Mouse (Mus musculus) bone marrow macrophage, adult 2 months (primary cell): ENCODE measurements around the gene Ccl3. TPM values are rescaled to one million over a fixed set of nuclear protein-coding genes. Genes with fewer than 3 reads are reported as not detected.

Source experiments
- H3K27ac ChIP-seq: 2 replicates; pipeline ENCODE4 v1.5.1; 2012; ENCODE audit warnings: low read depth, low read length; ENCODE audit not compliant: insufficient read depth
- H3K4me1 ChIP-seq: 2 replicates; pipeline ENCODE4 v1.6.1; 2012; ENCODE audit warnings: low read length; ENCODE audit not compliant: control insufficient read depth, insufficient read depth
- H3K4me3 ChIP-seq: 2 replicates; pipeline ENCODE4 v1.5.1; 2012; ENCODE audit warnings: mild to moderate bottlenecking, low read length, moderate library complexity; ENCODE audit not compliant: insufficient read depth
- CTCF ChIP-seq: IDR thresholded peaks from 2 replicates; pipeline ENCODE4 v1.5.1; 2012; ENCODE audit warnings: low read depth, mild to moderate bottlenecking, low read length, moderate library complexity
- POLR2A ChIP-seq: IDR thresholded peaks from 2 replicates; pipeline ENCODE4 v1.6.1; 2012; ENCODE audit warnings: mild to moderate bottlenecking, low read depth, low read length, borderline replicate concordance
- polyA plus RNA-seq: library from polyadenylated mRNA; stranded (reverse); fragments of >200 nt; gene quantifications from 2 replicates; pipeline ENCODE4 v1.2.4, GENCODE M21; 2012; ENCODE audit not compliant: missing spikeins, insufficient read depth, insufficient read length

The Ccl3 gene
- 129 and 135 TPM in 2 replicates for polyA plus RNA-seq

- Histone ChIP-seq H3K4me1 (peaks cover 33% of the 10 kb centered on the region), H3K27ac (peak within 1 kb of the TSS; percentile 99), H3K4me3 (peak within 1 kb of the TSS; percentile 76)
- TF ChIP-seq CTCF (no peak), POLR2A (no peak)
Observed at GRCm38 (mm10) chr11:83649305-83649841, at the start of gene Ccl3. TSS of gene Ccl3 (minus strand) at chr11:83649355.

DNA sequence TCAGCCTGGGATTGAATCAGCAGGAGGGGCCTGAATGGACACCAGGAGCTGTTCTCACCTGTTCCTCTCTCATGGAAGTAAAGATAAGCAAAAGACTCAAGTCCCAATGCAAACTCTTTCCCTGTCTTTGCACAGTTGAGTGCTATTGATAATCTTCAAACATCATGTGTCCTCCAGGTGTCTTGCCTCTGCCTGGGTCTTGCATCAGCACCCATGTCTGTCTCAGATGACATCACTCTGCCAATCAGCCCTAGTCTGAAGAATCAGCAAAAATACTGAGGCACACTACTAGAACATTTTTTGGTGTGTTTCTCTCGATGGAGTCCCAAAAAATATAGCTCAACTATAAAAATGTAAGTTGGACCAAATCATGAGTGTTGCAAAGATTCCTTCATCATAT lies 42.9 kb upstream of the Ccl3 start:
- peaks cover 4% of the 10 kb centered on the region; the same call in 1 of the 2 replicates for H3K4me1 ChIP-seq
- TF ChIP-seq CTCF: no peak
- TF ChIP-seq POLR2A: no peak
- no peak overlapping the region for H3K4me3 ChIP-seq
- H3K27ac ChIP-seq: no peak overlapping the region

- TF ChIP-seq CTCF (no peak), POLR2A (no peak)
- Histone ChIP-seq H3K4me3 (no peak overlapping the region), H3K4me1 (peaks cover 3% of the 10 kb centered on the region; the same call in 1 of the 2 replicates), H3K27ac (no peak overlapping the region)
Observed at GRCm38 (mm10) chr11:83689918-83690317, 40.8 kb upstream of the Ccl3 start.

DNA sequence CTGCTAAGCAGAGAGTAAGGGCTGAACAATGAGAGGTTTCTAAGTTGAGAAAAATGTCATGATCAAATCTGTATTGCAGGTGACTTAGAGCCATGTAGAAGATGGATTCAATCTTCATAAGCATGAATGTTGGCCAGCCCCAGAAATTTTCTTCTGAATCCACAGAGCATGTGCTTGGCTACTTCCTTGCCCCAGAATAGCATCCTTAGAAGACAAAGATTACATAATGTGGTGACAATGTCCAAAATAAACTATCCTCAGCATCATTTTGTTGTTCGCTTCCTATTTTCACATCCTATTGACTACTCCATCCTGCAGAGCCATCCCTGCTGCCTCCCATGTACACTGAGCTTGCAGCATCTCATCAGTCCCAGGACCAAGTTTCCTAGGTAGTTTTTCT lies 26.5 kb upstream of the Ccl3 start:
- peak overlapping the region; percentile 28; the same call in 1 of the 2 replicates for H3K27ac ChIP-seq

GRCm38 (mm10) chr11:83671743-83672142 lies 22.6 kb upstream of the Ccl3 start:
- H3K27ac ChIP-seq: no peak overlapping the region
- H3K4me1 ChIP-seq: peaks cover 27% of the 10 kb centered on the region
- no peak overlapping the region for H3K4me3 ChIP-seq
- TF ChIP-seq POLR2A (no peak), CTCF (no peak)

More for the DNA sequence above, 26.5 kb upstream of the Ccl3 start:
- H3K4me1 ChIP-seq: peaks cover 16% of the 10 kb centered on the region
- TF ChIP-seq POLR2A: no peak
- TF ChIP-seq CTCF: no peak
- no peak overlapping the region for H3K4me3 ChIP-seq

DNA sequence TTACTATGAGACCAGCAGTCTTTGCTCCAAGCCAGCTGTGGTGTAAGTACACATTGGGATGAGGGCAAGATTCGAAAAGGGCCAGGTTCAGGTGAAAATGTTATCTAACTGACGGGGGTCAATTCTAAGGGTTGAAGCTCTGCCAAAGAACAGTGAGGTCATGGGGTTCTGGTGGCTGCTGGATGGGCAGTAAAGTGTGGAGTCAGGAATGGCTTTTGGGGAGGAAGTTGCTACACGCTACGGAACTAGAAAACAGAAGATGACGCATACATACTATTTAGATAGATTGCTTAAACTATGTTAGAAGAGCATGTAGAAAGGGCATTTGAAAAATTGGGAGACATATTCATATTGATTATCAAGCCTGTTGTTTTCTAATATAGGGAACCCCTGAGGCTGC lies 14.4 kb upstream of the Ccl3 start:
- H3K4me1 ChIP-seq: peaks cover 54% of the 10 kb centered on the region
- no peak for TF ChIP-seq CTCF
- TF ChIP-seq POLR2A: no peak
- H3K4me3 ChIP-seq: peak overlapping the region; percentile 67
- H3K27ac ChIP-seq: peak overlapping the region; percentile 96

GRCm38 (mm10) chr11:83662204-83662603 lies 13.0 kb upstream of the Ccl3 start, which contains the start of gene Ccl4:
TSS of gene Ccl4 (plus strand) at chr11:83662584.
- Histone ChIP-seq H3K4me1 (peaks cover 59% of the 10 kb centered on the region), H3K4me3 (peak within 1 kb of the TSS; percentile 67), H3K27ac (peak within 1 kb of the TSS; percentile 96)
- TF ChIP-seq CTCF: no peak
- TF ChIP-seq POLR2A: no peak

GRCm38 (mm10) chr11:83658797-83659196 lies 9.6 kb upstream of the Ccl3 start:
- Histone ChIP-seq H3K4me3 (no peak overlapping the region), H3K27ac (peak overlapping the region; percentile 74)

DNA sequence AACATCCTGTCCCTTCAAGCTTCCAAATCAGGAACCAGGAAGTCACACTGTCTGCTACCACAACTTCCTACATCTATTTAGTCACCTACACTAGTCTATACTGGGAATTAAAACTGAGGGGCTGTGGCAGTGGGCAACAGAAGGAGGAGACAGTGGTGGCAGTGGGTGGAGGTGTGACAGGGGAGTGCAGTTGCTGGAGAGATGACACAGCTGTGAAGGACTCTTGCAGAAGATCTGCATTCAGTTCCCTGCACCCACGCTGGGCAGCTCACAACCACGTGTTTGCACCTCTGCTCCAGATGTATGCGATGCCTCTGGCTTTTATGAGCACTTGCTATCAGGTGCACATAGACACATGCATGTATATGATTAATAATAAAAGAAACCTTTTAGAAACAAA lies 8.4 kb upstream of the Ccl3 start:
- TF ChIP-seq POLR2A (no peak), CTCF (no peak)
- no peak overlapping the region for H3K4me3 ChIP-seq
- H3K27ac ChIP-seq: peak overlapping the region; percentile 74
- H3K4me1 ChIP-seq: peaks cover 72% of the 10 kb centered on the region

More at GRCm38 (mm10) chr11:83658797-83659196, 9.6 kb upstream of the Ccl3 start:
- no peak for TF ChIP-seq CTCF
- no peak for TF ChIP-seq POLR2A
- H3K4me1 ChIP-seq: peaks cover 65% of the 10 kb centered on the region

DNA sequence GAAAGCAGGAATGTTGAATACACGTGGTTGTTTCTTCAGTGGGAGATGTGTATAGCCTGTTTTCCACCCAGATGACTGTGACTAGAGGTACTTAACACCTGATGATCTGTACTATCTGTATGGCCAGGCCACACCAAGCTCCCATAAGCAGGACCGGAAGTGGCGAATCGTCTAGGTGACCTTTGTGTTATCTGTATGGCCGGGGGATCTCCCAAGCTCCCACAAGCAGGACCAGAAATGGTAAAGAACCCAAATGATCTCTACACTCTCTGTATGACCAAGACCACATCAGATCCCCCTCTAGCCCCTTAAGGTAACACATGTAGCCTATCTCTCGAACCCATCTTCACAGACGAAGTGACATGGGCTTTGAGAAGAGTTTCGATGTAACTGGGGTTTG lies 5.5 kb upstream of the Ccl3 start:
- Histone ChIP-seq H3K4me1 (peaks cover 67% of the 10 kb centered on the region), H3K4me3 (no peak overlapping the region), H3K27ac (no peak overlapping the region)
- TF ChIP-seq POLR2A (no peak), CTCF (no peak)
